Mouse (Mus musculus): ENCODE data around the gene Acpp.
"Not testable (repeated sequence)": the region's sequence is repeated elsewhere in the genome, so short reads cannot be mapped to it uniquely, and the experiment has no call there.

Gene Acpp

GRCm38 (mm10) chr9:104337183-104337931, at the start of gene Acpp:
Gene Acpp (minus strand): TSS chr9:104337748.
- no peak for DNase-seq (ENCODE audit: extremely low read depth, insufficient read length, low spot score)

- DNase-seq (ENCODE audit: extremely low read depth, insufficient read length, low spot score), result no peak
Measured at GRCm38 (mm10) chr9:104382571-104383170, 45.1 kb upstream of the Acpp start.

- DNase-seq (ENCODE audit: extremely low read depth, insufficient read length, low spot score), result peak; percentile 16
Measured at GRCm38 (mm10) chr9:104379532-104380162, 42.1 kb upstream of the Acpp start.

GRCm38 (mm10) chr9:104375573-104375972, 38.0 kb upstream of the Acpp start:
- DNase-seq (ENCODE audit: extremely low read depth, insufficient read length, low spot score), result peak; percentile 65

GRCm38 (mm10) chr9:104373253-104373652, 35.7 kb upstream of the Acpp start:
- peak; percentile 33 for DNase-seq (ENCODE audit: extremely low read depth, insufficient read length, low spot score)

- no peak for DNase-seq (ENCODE audit: extremely low read depth, insufficient read length, low spot score)
Measured at GRCm38 (mm10) chr9:104366983-104367382, 29.4 kb upstream of the Acpp start.

GRCm38 (mm10) chr9:104361951-104362350, 24.4 kb upstream of the Acpp start:
- DNase-seq (ENCODE audit: extremely low read depth, insufficient read length, low spot score), result not testable (repeated sequence)

- no peak for DNase-seq (ENCODE audit: extremely low read depth, insufficient read length, low spot score)
Measured at GRCm38 (mm10) chr9:104361073-104361891, 23.7 kb upstream of the Acpp start.

- no peak for DNase-seq (ENCODE audit: extremely low read depth, insufficient read length, low spot score)
Measured at GRCm38 (mm10) chr9:104360389-104360788, 22.8 kb upstream of the Acpp start.

GRCm38 (mm10) chr9:104355521-104356270, 18.1 kb upstream of the Acpp start:
- no peak for DNase-seq (ENCODE audit: extremely low read depth, insufficient read length, low spot score)

GRCm38 (mm10) chr9:104344136-104344535, 6.6 kb upstream of the Acpp start:
- no peak for DNase-seq (ENCODE audit: extremely low read depth, insufficient read length, low spot score)

- DNase-seq (ENCODE audit: extremely low read depth, insufficient read length, low spot score), result no peak
Measured at GRCm38 (mm10) chr9:104339483-104339882, 1.9 kb upstream of the Acpp start.

- no peak for DNase-seq (ENCODE audit: extremely low read depth, insufficient read length, low spot score)
Measured at GRCm38 (mm10) chr9:104338489-104339427, 1.2 kb upstream of the Acpp start.

GRCm38 (mm10) chr9:104331301-104331700, 6.2 kb downstream of the Acpp start:
- DNase-seq (ENCODE audit: extremely low read depth, insufficient read length, low spot score), result no peak

GRCm38 (mm10) chr9:104328655-104329054, 8.9 kb downstream of the Acpp start:
- DNase-seq (ENCODE audit: extremely low read depth, insufficient read length, low spot score), result no peak

GRCm38 (mm10) chr9:104321519-104321918, 16.0 kb downstream of the Acpp start:
- DNase-seq (ENCODE audit: extremely low read depth, insufficient read length, low spot score), result peak; percentile 41

- DNase-seq (ENCODE audit: extremely low read depth, insufficient read length, low spot score), result no peak
Measured at GRCm38 (mm10) chr9:104316351-104316750, 21.2 kb downstream of the Acpp start.

GRCm38 (mm10) chr9:104315499-104315898, 22.0 kb downstream of the Acpp start:
- DNase-seq (ENCODE audit: extremely low read depth, insufficient read length, low spot score), result no peak

- DNase-seq (ENCODE audit: extremely low read depth, insufficient read length, low spot score), result no peak
Measured at GRCm38 (mm10) chr9:104306734-104307133, 30.8 kb downstream of the Acpp start.
